Mouse (Mus musculus) CH12.LX (cell line): ENCODE results near the gene Ppp1r35. TPM values are rescaled to one million over a fixed set of nuclear protein-coding genes. Genes with fewer than 3 reads are reported as not detected.

Experiments used
- DNase-seq: peaks from one replicate; pipeline ENCODE4 v3.0.0-alpha.2; 2013; ENCODE audit errors: extremely low read depth
- H3K27ac ChIP-seq: 2 replicates; pipeline ENCODE4 v1.5.1; 2012; ENCODE audit warnings: low read depth, mild to moderate bottlenecking, control low read depth, moderate library complexity; ENCODE audit not compliant: insufficient read depth
- H3K27me3 ChIP-seq: replicated peaks from 2 replicates; pipeline ENCODE3; 2012; ENCODE audit warnings: inconsistent platforms
- H3K36me3 ChIP-seq, 2 experiments: replicated peaks in 1 of 2; 2 replicates each; pipeline versions ENCODE3 to v1.6.1; 2012; ENCODE audit warnings: inconsistent platforms in 1 of 2, low read length in 1 of 2, mild to moderate bottlenecking in 1 of 2, mixed read lengths in 1 of 2, moderate library complexity in 1 of 2; ENCODE audit not compliant: control insufficient read depth in 1 of 2, insufficient read depth in 1 of 2
- H3K4me1 ChIP-seq, 2 experiments: 2 replicates each; pipeline ENCODE4 v1.6.1; 2012; ENCODE audit warnings: inconsistent platforms in 1 of 2, moderate library complexity in 1 of 2; ENCODE audit not compliant: insufficient read depth in 2 of 2, control insufficient read depth in 1 of 2
- H3K4me2 ChIP-seq: 2 replicates; pipeline ENCODE4 v1.6.1; 2012; ENCODE audit warnings: low read depth, mild to moderate bottlenecking, control low read depth; ENCODE audit not compliant: poor library complexity, insufficient read depth, severe bottlenecking
- H3K4me3 ChIP-seq, 3 experiments: fragments of 150-350 bp in 1 of 3; sonication (generic) in 1 of 3; replicated peaks in 1 of 3; 2 replicates each; pipeline versions ENCODE3 to v1.5.1; 2011 to 2012; ENCODE audit warnings: low read depth in 2 of 3, low read length in 2 of 3, mild to moderate bottlenecking in 2 of 3, moderate library complexity in 2 of 3, control low read depth in 1 of 3, improper control_type of control experiment in 1 of 3, inconsistent platforms in 1 of 3, mixed read lengths in 1 of 3; ENCODE audit not compliant: poor library complexity in 1 of 3
- H3K79me2 ChIP-seq: replicated peaks from 2 replicates; pipeline ENCODE4 v1.6.1; 2012; ENCODE audit warnings: mild to moderate bottlenecking, moderate library complexity; ENCODE audit not compliant: control insufficient read depth, poor library complexity, insufficient read depth, severe bottlenecking; ENCODE audit errors: extremely low read depth
- H3K9ac ChIP-seq: 2 replicates; pipeline ENCODE4 v1.6.1; 2012; ENCODE audit warnings: low read depth, mild to moderate bottlenecking, control low read depth, moderate library complexity; ENCODE audit not compliant: insufficient read depth
- H3K9me3 ChIP-seq: replicated peaks from 2 replicates; pipeline ENCODE3; 2012; ENCODE audit warnings: low read length, inconsistent platforms, mixed read lengths
- CHD1 ChIP-seq: IDR thresholded peaks from 2 replicates; pipeline ENCODE4 v1.6.1; 2012; ENCODE audit warnings: low read depth, low read length, improper control_type of control experiment, inconsistent platforms
- CHD2 ChIP-seq: IDR thresholded peaks from 2 replicates; pipeline ENCODE4 v1.6.1; 2011; ENCODE audit warnings: low read length, improper control_type of control experiment
- CTCF ChIP-seq, 2 experiments: IDR thresholded peaks in 1 of 2; conservative IDR thresholded peaks in 1 of 2; 2 replicates each; pipeline ENCODE4 v1.5.1; 2011 to 2012; ENCODE audit warnings: low read depth in 2 of 2, low read length in 2 of 2, improper control_type of control experiment in 1 of 2, inconsistent platforms in 1 of 2, mild to moderate bottlenecking in 1 of 2, moderate library complexity in 1 of 2
- E2F4 ChIP-seq: IDR thresholded peaks from 2 replicates; pipeline ENCODE4 v1.6.1; 2011; ENCODE audit warnings: low read depth, low read length, improper control_type of control experiment; ENCODE audit not compliant: insufficient replicate concordance
- ELF1 ChIP-seq: IDR thresholded peaks from 2 replicates; pipeline ENCODE4 v1.6.1; 2014; ENCODE audit warnings: low read depth, mild to moderate bottlenecking, inconsistent platforms, low read length, improper control_type of control experiment
- ETS1 ChIP-seq: conservative IDR thresholded peaks from 2 replicates; pipeline ENCODE4 v1.6.1; 2012; ENCODE audit warnings: low read depth, mild to moderate bottlenecking, inconsistent platforms, low read length, improper control_type of control experiment, moderate library complexity
- MAZ ChIP-seq: IDR thresholded peaks from 2 replicates; pipeline ENCODE4 v1.6.1; 2012; ENCODE audit warnings: low read depth, mild to moderate bottlenecking, inconsistent platforms, low read length, improper control_type of control experiment, moderate library complexity
- MEF2A ChIP-seq: IDR thresholded peaks from 2 replicates; pipeline ENCODE4 v1.6.1; 2014; ENCODE audit warnings: low read depth, mild to moderate bottlenecking, inconsistent platforms, low read length, improper control_type of control experiment, borderline replicate concordance
- MXI1 ChIP-seq: IDR thresholded peaks from 2 replicates; pipeline ENCODE4 v1.6.1; 2011; ENCODE audit warnings: mild to moderate bottlenecking, low read depth, low read length, improper control_type of control experiment
- NELFE ChIP-seq: IDR thresholded peaks from 2 replicates; pipeline ENCODE4 v1.6.1; 2011; ENCODE audit warnings: low read depth, low read length, improper control_type of control experiment
- RAD21 ChIP-seq: IDR thresholded peaks from 2 replicates; pipeline ENCODE4 v1.6.1; 2011; ENCODE audit warnings: low read depth, mild to moderate bottlenecking, low read length, improper control_type of control experiment, moderate library complexity
- RCOR1 ChIP-seq: conservative IDR thresholded peaks from 2 replicates; pipeline ENCODE4 v1.6.1; 2012; ENCODE audit warnings: low read depth, mild to moderate bottlenecking, inconsistent platforms, low read length, improper control_type of control experiment
- SIN3A ChIP-seq: IDR thresholded peaks from 2 replicates; pipeline ENCODE4 v1.6.1; 2012; ENCODE audit warnings: low read length, improper control_type of control experiment, inconsistent platforms
- SMC3 ChIP-seq: IDR thresholded peaks from 2 replicates; pipeline ENCODE4 v1.6.1; 2011; ENCODE audit warnings: low read depth, low read length, improper control_type of control experiment
- TCF12 ChIP-seq: IDR thresholded peaks from 2 replicates; pipeline ENCODE4 v1.6.1; 2014; ENCODE audit warnings: low read depth, mild to moderate bottlenecking, inconsistent platforms, low read length, improper control_type of control experiment
- USF2 ChIP-seq: conservative IDR thresholded peaks from 2 replicates; pipeline ENCODE4 v1.6.1; 2011; ENCODE audit warnings: low read depth, low read length, improper control_type of control experiment
- ZC3H11A ChIP-seq: IDR thresholded peaks from 2 replicates; pipeline ENCODE4 v1.6.1; 2012; ENCODE audit warnings: low read depth, mild to moderate bottlenecking, inconsistent platforms, low read length, improper control_type of control experiment
- ZKSCAN1 ChIP-seq: IDR thresholded peaks from 2 replicates; pipeline ENCODE4 v1.6.1; 2012; ENCODE audit warnings: low read depth, inconsistent platforms, low read length, improper control_type of control experiment, borderline replicate concordance
- dilution Hi-C: fragments of 300-500 bp; cut with MboI; formaldehyde crosslinking; loops from 2 replicates; pipeline ENCODE4 v1.14.3; 2020; ENCODE audit warnings: low sequenced_read_pairs; ENCODE audit not compliant: extremely low pct_unique_long_range_greater_than_20kb, extremely low pct_ligation_motif_present
- in situ Hi-C: fragments of 300-500 bp; cut with MboI; formaldehyde crosslinking; loops from 3 replicates; pipeline ENCODE4 v1.14.3; 2019; ENCODE audit warnings: low sequenced_read_pairs, low pct_ligation_motif_present, low pct_unique_long_range_greater_than_20kb, mixed read lengths
- polyA plus RNA-seq: library from polyadenylated mRNA; unstranded; fragments of >175 nt; gene quantifications from 2 replicates; pipeline ENCODE4 v1.2.1, GENCODE M21; 2012; ENCODE audit warnings: low read depth; ENCODE audit not compliant: insufficient read length
- total RNA-seq, 2 experiments: library from RNA; depleted of rRNA; stranded (reverse); fragments of 300-350 nt in 1 of 2; fragments of >200 nt in 1 of 2; gene quantifications; 2 replicates each; pipeline ENCODE4 v1.2.3; 2012 to 2014

The Ppp1r35 gene
- total and polyA plus RNA-seq, 3 experiments, result 17.3 to 34.6 (median 23.3) TPM

- dilution Hi-C loops (no loop called here), in situ Hi-C loops (loop anchor here (25.0 kb wide), 1 partner anchor 240 kb away; the partner anchor contains the start of genes Gigyf1 and Pop7)
- Histone ChIP-seq H3K27ac (no peak overlapping the region), H3K4me1 (peaks cover 6 to 33% of the 10 kb centered on the region in 2 experiments), H3K9ac (no peak overlapping the region), H3K27me3 (no peaks in the 10 kb centered on the region), H3K36me3 (peaks cover 53 to 72% of the 10 kb centered on the region in 2 experiments), H3K4me2 (no peak overlapping the region), H3K9me3 (no peaks in the 10 kb centered on the region), H3K79me2 (peaks cover 28% of the 10 kb centered on the region), H3K4me3 (no peak overlapping the region)
- TF ChIP-seq RAD21 (no peak), ZC3H11A (no peak), RCOR1 (no peak), NELFE (no peak), USF2 (no peak)
- DNase-seq, result no peak
Measured at GRCm38 (mm10) chr5:137751988-137752387, 26.7 kb upstream of the Ppp1r35 start.

- Histone ChIP-seq H3K4me3 (no peak overlapping the region), H3K4me1 (peaks cover 8 to 34% of the 10 kb centered on the region in 2 experiments), H3K9me3 (no peaks in the 10 kb centered on the region), H3K4me2 (no peak overlapping the region), H3K9ac (no peak overlapping the region), H3K36me3 (peaks cover 60 to 84% of the 10 kb centered on the region in 2 experiments), H3K79me2 (peaks cover 16% of the 10 kb centered on the region)
- DNase-seq, result no peak
- in situ Hi-C loops, result loop anchor here (25.0 kb wide), 1 partner anchor 241 kb away; the partner anchor contains the start of genes Gigyf1 and Pop7
- dilution Hi-C loops, result no loop called here
- no peak for TF ChIP-seq TCF12
- no peak for TF ChIP-seq SIN3A
- no peak for TF ChIP-seq CTCF (conservative IDR thresholded peaks at IDR 0.05 in 1 of 2, IDR thresholded peaks at IDR 0.05 in 1 of 2; ENCODE audit: low read depth in 2 of 2, low read length in 2 of 2)
- TF ChIP-seq ZKSCAN1, result no peak
- TF ChIP-seq CHD2, result no peak
- TF ChIP-seq CHD1, result no peak
- TF ChIP-seq, all 38 proteins: peak for 0
- H3K27ac ChIP-seq, result no peak overlapping the region
- no peaks in the 10 kb centered on the region for H3K27me3 ChIP-seq
Measured at GRCm38 (mm10) chr5:137753111-137753832, 25.4 kb upstream of the Ppp1r35 start.

GRCm38 (mm10) chr5:137755425-137755824 lies 23.2 kb upstream of the Ppp1r35 start:
- Histone ChIP-seq H3K9ac (no peak overlapping the region), H3K4me2 (no peak overlapping the region), H3K36me3 (peaks cover 75 to 92% of the 10 kb centered on the region in 2 experiments), H3K27me3 (no peaks in the 10 kb centered on the region), H3K4me1 (peaks cover 3 to 36% of the 10 kb centered on the region in 2 experiments; a peak in 3 of 4 replicates), H3K79me2 (0 out of 2 replicates have a peak, but pooled peaks cover 1% of the 10 kb centered on the region), H3K27ac (no peak overlapping the region), H3K4me3 (no peak overlapping the region), H3K9me3 (no peaks in the 10 kb centered on the region)
- no peak for DNase-seq
- TF ChIP-seq ELF1, result no peak
- no peak for TF ChIP-seq E2F4
- no peak for TF ChIP-seq MEF2A
- no peak for TF ChIP-seq ETS1
- TF ChIP-seq CTCF (conservative IDR thresholded peaks at IDR 0.05 in 1 of 2, IDR thresholded peaks at IDR 0.05 in 1 of 2; ENCODE audit: low read depth in 2 of 2, low read length in 2 of 2), result no peak
- TF ChIP-seq MXI1, result no peak
- TF ChIP-seq SMC3, result no peak
- no peak for TF ChIP-seq MAZ
- dilution Hi-C loops (no loop called here), in situ Hi-C loops (loop anchor here (25.0 kb wide), 1 partner anchor 243 kb away; the partner anchor contains the start of genes Gigyf1 and Pop7)
